Mouse (Mus musculus): ENCODE results near the gene Zfp2. TPM values are rescaled to one million over a fixed set of nuclear protein-coding genes. Genes with fewer than 3 reads are reported as not detected.

Gene Zfp2
- polyA plus RNA-seq, 1 experiment from 2014 or later: 52.5 TPM

DNA sequence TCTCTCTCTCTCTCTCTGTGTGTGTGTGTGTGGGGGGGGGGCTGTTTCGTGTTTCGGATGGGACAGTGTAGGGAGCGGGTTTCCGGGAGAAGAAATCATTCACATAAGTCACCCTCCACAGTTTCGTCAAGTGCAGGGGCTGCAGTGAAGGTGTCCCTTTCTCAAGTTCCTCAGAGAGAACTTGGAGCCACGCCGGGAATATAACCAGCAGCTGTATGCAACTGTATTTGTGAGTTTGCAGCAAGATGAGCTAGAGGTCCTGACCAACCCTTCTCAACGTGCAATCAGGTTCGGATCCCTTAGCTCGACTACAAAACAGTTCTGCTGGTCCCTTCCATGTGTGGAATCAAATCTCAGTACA lies 29.1 kb downstream of the Zfp2 start:
- Histone ChIP-seq H3K9me3 (replicated peaks; ENCODE audit: control insufficient read depth, low read length, poor library complexity, severe bottlenecking) (no peaks in the 10 kb centered on the region), H3K4me2 (ENCODE audit: low read length) (peak overlapping the region; percentile 83), H3K36me3 (ENCODE audit: control insufficient read depth, insufficient read depth, low read length) (peaks cover 15% of the 10 kb centered on the region), H3K4me1 (ENCODE audit: control insufficient read depth, insufficient read depth, low read length) (peaks cover 16% of the 10 kb centered on the region), H3K9ac (ENCODE audit: low read depth, low read length) (peak overlapping the region; percentile 68), H3K27me3 (ENCODE audit: control insufficient read depth, insufficient read depth, low read depth, low read length) (no peaks in the 10 kb centered on the region), H3K27ac (ENCODE audit: low read length) (peak overlapping the region; percentile 78), H3K4me3 (ENCODE audit: low read depth, low read length) (peak overlapping the region; percentile 43)
- WGBS: 22% methylated on average over 10 of the region's 10 CpGs
- ATAC-seq: peak; percentile 39

DNA sequence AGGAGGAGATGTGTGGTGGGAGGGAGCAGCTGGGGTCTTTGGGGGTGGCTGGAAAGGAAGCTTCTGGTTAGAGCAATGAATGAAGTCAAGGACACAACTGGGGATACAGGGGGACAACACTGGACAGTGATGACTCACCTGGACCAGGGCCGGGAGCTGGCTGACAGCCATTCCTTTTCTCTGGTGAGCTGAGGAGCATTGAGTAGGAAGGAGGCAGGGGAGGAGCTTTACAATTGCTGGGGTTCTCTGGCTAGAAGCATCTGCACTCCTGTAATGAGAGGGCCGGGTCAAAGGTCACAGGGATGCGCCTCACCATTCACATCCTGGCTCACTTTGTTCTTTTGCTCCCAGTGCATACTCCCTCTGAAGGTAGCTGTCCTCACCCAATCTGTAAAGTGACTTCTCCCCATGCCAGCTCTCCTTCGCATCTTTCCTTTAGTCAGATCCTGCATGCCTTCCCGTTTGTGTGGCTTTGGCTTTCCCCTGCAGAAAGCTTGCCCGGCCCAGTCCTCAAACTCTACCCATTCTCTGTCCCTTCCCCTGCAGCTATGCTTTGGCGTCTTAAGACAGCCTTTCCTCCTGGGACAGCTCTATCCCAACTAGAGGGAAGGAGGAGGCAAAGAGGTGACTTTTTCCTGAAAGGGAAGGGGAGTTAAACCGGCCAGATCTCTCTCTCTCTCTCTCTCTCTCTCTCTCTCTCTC lies 29.6 kb downstream of the Zfp2 start:
- peaks cover 18% of the 10 kb centered on the region for H3K36me3 ChIP-seq (ENCODE audit: control insufficient read depth, insufficient read depth, low read length)
- no peaks in the 10 kb centered on the region for H3K27me3 ChIP-seq (ENCODE audit: control insufficient read depth, insufficient read depth, low read depth, low read length)
- H3K4me2 ChIP-seq (ENCODE audit: low read length): peak overlapping the region; percentile 83
- peak overlapping the region; percentile 68 for H3K9ac ChIP-seq (ENCODE audit: low read depth, low read length)
- no peak for ATAC-seq
- peak overlapping the region; percentile 43 for H3K4me3 ChIP-seq (ENCODE audit: low read depth, low read length)
- no peak overlapping the region; the same call in 1 of the 2 replicates for H3K27ac ChIP-seq (ENCODE audit: low read length)
- 46% methylated on average over 8 of the region's 8 CpGs for WGBS
- peaks cover 16% of the 10 kb centered on the region for H3K4me1 ChIP-seq (ENCODE audit: control insufficient read depth, insufficient read depth, low read length)
- H3K9me3 ChIP-seq (replicated peaks; ENCODE audit: control insufficient read depth, low read length, poor library complexity, severe bottlenecking): no peaks in the 10 kb centered on the region

DNA sequence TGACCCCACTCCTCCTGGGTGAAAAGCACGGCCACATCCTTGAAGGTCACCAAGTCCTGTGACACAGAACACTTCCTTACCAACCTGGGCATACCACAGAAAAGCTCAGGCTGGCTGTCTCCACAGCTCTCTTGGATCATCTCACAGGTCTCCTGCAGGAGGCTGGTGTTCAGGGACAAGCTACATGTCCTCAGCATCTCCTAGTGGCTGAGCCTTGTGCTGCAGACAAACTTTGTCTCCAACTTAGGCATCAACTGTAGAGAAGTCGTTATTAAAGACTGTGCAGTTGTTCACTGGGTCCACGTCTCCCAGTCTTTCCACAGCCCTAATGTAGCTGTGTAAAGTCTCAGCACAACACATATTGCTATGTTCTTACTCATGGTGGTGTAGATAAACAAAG lies 32.2 kb downstream of the Zfp2 start:
- Histone ChIP-seq H3K27me3 (ENCODE audit: control insufficient read depth, insufficient read depth, low read depth, low read length) (no peaks in the 10 kb centered on the region), H3K4me1 (ENCODE audit: control insufficient read depth, insufficient read depth, low read length) (peaks cover 16% of the 10 kb centered on the region), H3K27ac (ENCODE audit: low read length) (no peak overlapping the region), H3K9ac (ENCODE audit: low read depth, low read length) (no peak overlapping the region), H3K9me3 (replicated peaks; ENCODE audit: control insufficient read depth, low read length, poor library complexity, severe bottlenecking) (no peaks in the 10 kb centered on the region; the same call in 1 of the 2 replicates), H3K4me2 (ENCODE audit: low read length) (no peak overlapping the region), H3K4me3 (ENCODE audit: low read depth, low read length) (no peak overlapping the region), H3K36me3 (ENCODE audit: control insufficient read depth, insufficient read depth, low read length) (peaks cover 37% of the 10 kb centered on the region)
- 85% methylated on average over 3 of the region's 3 CpGs for WGBS
- no peak for ATAC-seq

DNA sequence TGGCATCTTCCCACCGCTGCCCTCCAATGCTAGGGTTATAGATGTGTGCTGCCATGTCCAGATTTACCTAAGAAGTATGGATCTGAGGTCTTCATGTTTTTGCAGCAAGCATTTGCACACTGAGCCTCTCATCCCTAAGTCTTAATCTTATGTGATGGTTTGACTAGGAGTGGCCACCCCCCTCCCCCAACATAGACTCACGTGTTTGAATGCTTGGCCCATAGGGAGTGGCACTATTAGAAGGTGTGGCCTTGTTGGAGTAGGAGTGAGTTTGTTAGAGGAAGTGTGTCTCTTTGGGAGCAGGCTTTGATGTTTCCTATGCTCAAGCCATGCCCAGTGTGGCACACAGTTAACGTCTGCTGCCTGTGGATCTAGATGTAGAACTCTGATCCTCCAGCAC lies 37.3 kb downstream of the Zfp2 start:
- H3K4me2 ChIP-seq (ENCODE audit: low read length): no peak overlapping the region
- no peak overlapping the region for H3K27ac ChIP-seq (ENCODE audit: low read length)
- no peaks in the 10 kb centered on the region for H3K27me3 ChIP-seq (ENCODE audit: control insufficient read depth, insufficient read depth, low read depth, low read length)
- WGBS: 97% methylated on average over 3 of the region's 3 CpGs
- no peaks in the 10 kb centered on the region for H3K4me1 ChIP-seq (ENCODE audit: control insufficient read depth, insufficient read depth, low read length)
- peaks cover 71% of the 10 kb centered on the region for H3K36me3 ChIP-seq (ENCODE audit: control insufficient read depth, insufficient read depth, low read length)
- no peak overlapping the region for H3K9ac ChIP-seq (ENCODE audit: low read depth, low read length)
- no peak for ATAC-seq
- H3K9me3 ChIP-seq (replicated peaks; ENCODE audit: control insufficient read depth, low read length, poor library complexity, severe bottlenecking): peaks cover 11% of the 10 kb centered on the region
- H3K4me3 ChIP-seq (ENCODE audit: low read depth, low read length): no peak overlapping the region

DNA sequence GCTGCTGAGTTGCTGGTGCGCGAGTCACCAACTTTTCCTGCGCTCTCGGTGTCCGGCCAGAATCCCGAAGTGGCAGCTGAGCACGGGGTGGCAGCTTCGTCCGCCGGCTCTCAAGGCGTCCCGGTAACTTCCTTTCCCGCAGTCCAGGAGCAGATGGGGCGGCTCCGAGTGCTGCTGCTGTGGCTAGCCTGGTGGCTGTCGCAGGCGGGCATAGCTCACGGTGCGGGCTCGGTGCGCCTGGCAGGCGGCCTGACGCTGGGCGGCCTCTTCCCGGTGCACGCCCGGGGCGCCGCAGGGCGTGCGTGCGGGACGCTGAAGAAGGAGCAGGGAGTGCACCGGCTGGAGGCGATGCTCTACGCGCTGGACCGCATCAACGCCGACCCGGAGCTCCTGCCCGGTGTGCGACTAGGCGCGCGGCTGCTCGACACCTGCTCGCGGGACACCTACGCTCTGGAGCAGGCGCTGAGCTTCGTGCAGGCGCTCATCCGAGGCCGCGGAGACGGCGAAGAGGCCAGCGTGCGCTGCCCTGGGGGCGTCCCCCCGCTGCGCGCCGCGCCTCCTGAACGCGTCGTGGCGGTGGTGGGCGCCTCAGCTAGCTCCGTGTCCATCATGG lies 64.9 kb downstream of the Zfp2 start:
- no peak overlapping the region for H3K27ac ChIP-seq (ENCODE audit: low read length)
- H3K4me1 ChIP-seq (ENCODE audit: control insufficient read depth, insufficient read depth, low read length): peaks cover 11% of the 10 kb centered on the region; the same call in 1 of the 2 replicates
- H3K4me3 ChIP-seq (ENCODE audit: low read depth, low read length): peak overlapping the region; percentile 53
- under 1% methylated on average over 57 of the region's 72 CpGs for WGBS
- H3K36me3 ChIP-seq (ENCODE audit: control insufficient read depth, insufficient read depth, low read length): no peaks in the 10 kb centered on the region
- peak overlapping the region; percentile 97 for H3K4me2 ChIP-seq (ENCODE audit: low read length)
- 0 out of 2 replicates have a peak, but pooled peaks cover 3% of the 10 kb centered on the region for H3K9me3 ChIP-seq (replicated peaks; ENCODE audit: control insufficient read depth, low read length, poor library complexity, severe bottlenecking)
- H3K27me3 ChIP-seq (ENCODE audit: control insufficient read depth, insufficient read depth, low read depth, low read length): peaks cover 49% of the 10 kb centered on the region
- peak; percentile 48; the same call in 1 of the 2 replicates for ATAC-seq
- H3K9ac ChIP-seq (ENCODE audit: low read depth, low read length): peak overlapping the region; percentile 63

DNA sequence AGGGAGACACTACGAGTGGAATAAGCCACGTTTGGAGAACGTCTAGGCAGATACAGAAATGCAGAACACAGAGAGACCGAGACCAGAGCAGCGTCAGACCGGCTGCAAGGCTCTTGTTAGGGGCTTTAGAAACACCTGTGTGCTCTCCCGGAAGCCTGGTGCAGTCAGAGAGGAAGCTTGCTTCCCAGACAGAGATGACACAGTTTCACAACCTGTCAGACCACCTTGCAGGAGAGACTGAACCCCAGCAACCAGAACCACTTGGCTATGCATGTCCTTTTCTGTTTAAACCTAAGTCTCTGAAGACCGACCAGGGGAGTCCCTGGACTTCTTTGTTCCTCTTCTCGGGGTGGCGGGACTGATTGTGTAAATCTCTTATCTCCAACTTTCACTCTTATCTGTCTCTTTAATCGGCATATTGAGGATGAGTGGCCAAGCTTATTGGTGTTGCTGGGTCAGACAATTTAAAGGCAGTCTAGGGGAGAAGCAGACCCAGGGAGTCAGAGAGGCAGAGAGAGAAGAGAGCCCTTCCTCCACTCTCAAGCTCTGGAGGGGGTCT lies 65.7 kb downstream of the Zfp2 start, which contains the start of gene Grm6:
Gene Grm6, plus strand, starts transcription at position 509 of the 559 bp plus-strand sequence.
- H3K4me2 ChIP-seq (ENCODE audit: low read length): peak within 1 kb of the TSS; percentile 97
- no peak within 1 kb of the TSS for H3K27ac ChIP-seq (ENCODE audit: low read length)
- peaks cover 11% of the 10 kb centered on the region; the same call in 1 of the 2 replicates for H3K4me1 ChIP-seq (ENCODE audit: control insufficient read depth, insufficient read depth, low read length)
- peaks cover 49% of the 10 kb centered on the region for H3K27me3 ChIP-seq (ENCODE audit: control insufficient read depth, insufficient read depth, low read depth, low read length)
- peak within 1 kb of the TSS; percentile 63 for H3K9ac ChIP-seq (ENCODE audit: low read depth, low read length)
- peak within 1 kb of the TSS; percentile 53 for H3K4me3 ChIP-seq (ENCODE audit: low read depth, low read length)
- ATAC-seq: no peak
- 4% methylated on average over 11 of the region's 11 CpGs for whole genome bisulfite sequencing
- no peaks in the 10 kb centered on the region for H3K36me3 ChIP-seq (ENCODE audit: control insufficient read depth, insufficient read depth, low read length)
- 0 out of 2 replicates have a peak, but pooled peaks cover 3% of the 10 kb centered on the region for H3K9me3 ChIP-seq (replicated peaks; ENCODE audit: control insufficient read depth, low read length, poor library complexity, severe bottlenecking)

DNA sequence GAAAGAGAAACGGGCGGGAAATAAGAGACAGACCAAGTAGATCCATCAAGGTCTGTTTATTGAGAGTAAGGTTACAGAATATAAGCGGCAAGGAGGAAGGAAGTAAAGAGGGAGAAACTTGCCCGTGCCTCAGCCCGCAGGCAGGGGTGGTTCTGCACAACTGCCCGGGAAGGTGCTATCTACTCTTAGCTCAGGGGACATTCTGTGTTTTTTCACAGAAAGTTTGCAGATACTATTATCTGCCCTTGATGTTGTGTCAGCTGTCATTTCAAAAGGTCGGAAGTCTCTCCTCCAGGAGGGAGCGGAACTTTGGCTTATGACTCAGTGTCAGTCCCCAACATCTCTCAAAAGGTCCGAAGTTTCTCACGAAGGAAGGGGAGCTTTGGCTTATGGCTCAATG lies 66.7 kb downstream of the Zfp2 start:
- Histone ChIP-seq H3K9me3 (replicated peaks; ENCODE audit: control insufficient read depth, low read length, poor library complexity, severe bottlenecking) (0 out of 2 replicates have a peak, but pooled peaks cover 3% of the 10 kb centered on the region), H3K4me3 (ENCODE audit: low read depth, low read length) (no peak overlapping the region), H3K27me3 (ENCODE audit: control insufficient read depth, insufficient read depth, low read depth, low read length) (peaks cover 49% of the 10 kb centered on the region), H3K4me2 (ENCODE audit: low read length) (no peak overlapping the region), H3K4me1 (ENCODE audit: control insufficient read depth, insufficient read depth, low read length) (peaks cover 11% of the 10 kb centered on the region; the same call in 1 of the 2 replicates), H3K36me3 (ENCODE audit: control insufficient read depth, insufficient read depth, low read length) (no peaks in the 10 kb centered on the region), H3K9ac (ENCODE audit: low read depth, low read length) (no peak overlapping the region), H3K27ac (ENCODE audit: low read length) (no peak overlapping the region)
- WGBS: 15% methylated on average over 10 of the region's 10 CpGs
- ATAC-seq: no peak

Data from midbrain, embryonic 16.5 days (tissue).